Mouse (Mus musculus) neural tube, embryonic 11.5 days (tissue): ENCODE measurements around the gene Cdc37. TPM values are rescaled to one million over a fixed set of nuclear protein-coding genes. Genes with fewer than 3 reads are reported as not detected.

ENCODE experiments used
- ATAC-seq: fragments of 200-750 bp; cut with Nextera tagmentation; 2 replicates; pipeline ENCODE4 v1.8.0; 2017; ENCODE audit warnings: moderate number of reproducible peaks, mild to moderate bottlenecking, moderate TSS enrichment, moderate library complexity; ENCODE audit not compliant: insufficient read depth, low FRiP score, low TSS enrichment
- DNase-seq: peaks from one replicate; pipeline ENCODE4 v3.0.0-alpha.2; 2015; ENCODE audit warnings: low spot score
- H3K27ac ChIP-seq: fragments of 300-500 bp; sonication (generic); 2 replicates; pipeline ENCODE4 v1.5.1; 2014; ENCODE audit warnings: low read depth, mild to moderate bottlenecking, low read length
- H3K27me3 ChIP-seq: fragments of 300-500 bp; sonication (generic); 2 replicates; pipeline ENCODE4 v1.6.1; 2014; ENCODE audit warnings: mild to moderate bottlenecking, low read length, mixed read lengths; ENCODE audit not compliant: control insufficient read depth, insufficient read depth
- H3K36me3 ChIP-seq: fragments of 300-500 bp; sonication (generic); 2 replicates; pipeline ENCODE4 v1.6.1; 2014; ENCODE audit warnings: mild to moderate bottlenecking, low read length, moderate library complexity, mixed read lengths; ENCODE audit not compliant: control insufficient read depth, insufficient read depth
- H3K4me1 ChIP-seq: fragments of 300-500 bp; sonication (generic); 2 replicates; pipeline ENCODE4 v1.6.1; 2014; ENCODE audit warnings: low read length, mixed read lengths; ENCODE audit not compliant: control insufficient read depth, insufficient read depth
- H3K4me2 ChIP-seq: fragments of 300-500 bp; sonication (generic); 2 replicates; pipeline ENCODE4 v1.6.1; 2014; ENCODE audit warnings: low read depth, mild to moderate bottlenecking, moderate library complexity
- H3K4me3 ChIP-seq: fragments of 300-500 bp; sonication (generic); 2 replicates; pipeline ENCODE4 v1.5.1; 2014; ENCODE audit warnings: low read depth, low read length
- H3K9ac ChIP-seq: fragments of 300-500 bp; sonication (generic); 2 replicates; pipeline ENCODE4 v1.6.1; 2014; ENCODE audit warnings: mild to moderate bottlenecking, low read length
- H3K9me3 ChIP-seq: fragments of 300-500 bp; sonication (generic); 2 replicates; pipeline ENCODE4 v1.6.1; 2016; ENCODE audit warnings: low read length; ENCODE audit not compliant: control insufficient read depth
- WGBS: fragments of 180-500 bp; shearing (Covaris S2); extraction: QIAGEN DNeasy Blood & Tissue Kit; methylation state at CpG from one replicate; pipeline ENCODE4 v1.1.7; 2014; 5-methylcytosine and 5-hydroxymethylcytosine counted together
- polyA plus RNA-seq: library from polyadenylated mRNA; unstranded; fragments of >200 nt; fragmentation: Nextera tagmentation; extraction: Ambion mirVana; gene quantifications from 2 replicates; pipeline ENCODE4 v1.2.1, GENCODE M21; 2014

Cdc37 gene
- polyA plus RNA-seq, 1 experiment from 2014 or later, result 319 TPM

DNA sequence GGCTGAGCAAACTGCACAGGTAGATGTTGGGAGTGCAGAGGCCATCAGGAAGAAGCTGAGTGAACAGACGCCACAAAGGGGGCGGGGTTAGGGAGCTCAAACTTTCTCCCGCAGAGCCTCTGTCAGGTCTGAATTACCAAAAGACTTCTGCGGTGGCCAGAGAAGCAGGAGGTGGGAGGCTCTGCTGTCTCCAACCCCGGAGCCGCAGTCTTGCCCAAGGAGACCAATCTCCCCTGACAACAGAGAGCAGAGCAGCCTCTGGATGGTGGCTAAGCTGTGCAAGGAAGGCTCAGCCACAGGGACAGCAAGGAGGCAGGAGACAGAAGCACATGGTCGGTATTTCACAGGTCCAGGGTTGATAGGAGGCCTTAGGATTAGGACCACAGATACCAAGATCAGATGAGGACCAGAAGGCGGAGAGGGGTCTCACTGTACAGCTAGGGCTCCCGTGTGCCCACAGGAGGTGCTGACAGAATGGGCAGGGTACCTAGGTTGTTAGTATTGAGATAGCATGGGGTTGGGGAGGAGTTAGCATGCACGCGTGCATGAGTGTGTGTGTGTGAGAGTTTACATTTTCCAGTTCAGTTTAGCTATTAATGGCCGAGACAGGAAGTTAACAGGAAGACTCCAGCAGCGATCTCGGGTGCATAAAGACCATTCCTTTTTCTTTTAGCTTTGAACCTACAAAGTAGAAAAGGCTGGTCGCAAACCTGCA, 49.2 kb downstream of the Cdc37 start:
- H3K27me3 ChIP-seq, result no peaks in the 10 kb centered on the region
- no peak overlapping the region for H3K9ac ChIP-seq
- ATAC-seq (no peak), DNase-seq (no peak)
- H3K9me3 ChIP-seq, result no peaks in the 10 kb centered on the region
- no peak overlapping the region for H3K4me3 ChIP-seq
- no peaks in the 10 kb centered on the region for H3K4me1 ChIP-seq
- 53% methylated on average over 15 of the region's 15 CpGs for whole genome bisulfite sequencing
- H3K4me2 ChIP-seq, result no peak overlapping the region
- no peak overlapping the region for H3K27ac ChIP-seq
- H3K36me3 ChIP-seq, result no peaks in the 10 kb centered on the region

DNA sequence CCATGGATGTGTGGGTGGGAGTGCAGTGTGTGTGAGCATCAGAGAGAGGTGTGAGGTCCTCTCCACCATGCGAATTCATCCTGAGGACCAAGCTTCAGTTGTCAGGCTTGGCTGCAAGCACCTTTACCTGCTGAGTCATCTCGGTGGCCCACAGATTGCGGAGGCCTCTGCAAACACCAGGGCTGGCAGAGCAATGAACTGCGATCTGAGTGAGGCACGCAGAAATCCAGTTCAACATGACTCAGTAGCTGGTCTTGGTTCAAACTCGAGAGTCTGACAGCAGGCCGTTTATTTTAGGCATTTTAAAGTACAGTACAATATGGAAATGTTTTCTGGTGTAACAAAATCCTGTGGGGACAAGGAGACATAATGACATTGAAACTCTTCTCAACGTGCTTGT, 52.0 kb downstream of the Cdc37 start:
- DNase-seq, result no peak
- H3K36me3 ChIP-seq, result no peaks in the 10 kb centered on the region
- H3K27me3 ChIP-seq, result no peaks in the 10 kb centered on the region
- ATAC-seq, result no peak
- H3K4me1 ChIP-seq, result no peaks in the 10 kb centered on the region
- H3K9ac ChIP-seq, result no peak overlapping the region
- no peak overlapping the region for H3K27ac ChIP-seq
- no peaks in the 10 kb centered on the region for H3K9me3 ChIP-seq
- H3K4me2 ChIP-seq, result no peak overlapping the region
- 91% methylated on average over 8 of the region's 8 CpGs for WGBS
- H3K4me3 ChIP-seq, result no peak overlapping the region

DNA sequence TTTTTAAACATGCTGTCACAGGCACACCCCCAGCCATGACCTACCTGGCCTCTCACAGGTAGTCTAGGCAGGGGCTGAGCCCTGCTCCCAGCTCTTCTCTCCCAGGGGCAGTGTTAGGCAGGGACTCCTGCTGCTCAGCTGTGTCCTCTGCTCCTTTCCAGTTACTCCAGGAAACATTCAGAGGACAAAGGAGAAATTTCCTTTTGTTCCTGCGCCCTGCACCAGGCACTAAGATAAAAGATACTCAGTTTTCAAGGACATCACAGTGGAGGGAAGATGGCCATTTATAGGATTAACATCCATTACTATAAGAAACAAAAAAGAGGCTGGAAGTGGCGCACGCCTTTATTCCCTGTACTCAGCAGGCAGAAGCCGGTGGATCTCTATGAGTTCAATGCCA, 53.8 kb downstream of the Cdc37 start:
- Histone ChIP-seq H3K4me1 (peaks cover under 1% of the 10 kb centered on the region), H3K4me2 (no peak overlapping the region), H3K36me3 (no peaks in the 10 kb centered on the region), H3K27ac (no peak overlapping the region), H3K9me3 (no peaks in the 10 kb centered on the region), H3K27me3 (no peaks in the 10 kb centered on the region), H3K4me3 (no peak overlapping the region), H3K9ac (no peak overlapping the region)
- DNase-seq (no peak), ATAC-seq (no peak)
- 88% methylated on average over 4 of the region's 4 CpGs for WGBS

DNA sequence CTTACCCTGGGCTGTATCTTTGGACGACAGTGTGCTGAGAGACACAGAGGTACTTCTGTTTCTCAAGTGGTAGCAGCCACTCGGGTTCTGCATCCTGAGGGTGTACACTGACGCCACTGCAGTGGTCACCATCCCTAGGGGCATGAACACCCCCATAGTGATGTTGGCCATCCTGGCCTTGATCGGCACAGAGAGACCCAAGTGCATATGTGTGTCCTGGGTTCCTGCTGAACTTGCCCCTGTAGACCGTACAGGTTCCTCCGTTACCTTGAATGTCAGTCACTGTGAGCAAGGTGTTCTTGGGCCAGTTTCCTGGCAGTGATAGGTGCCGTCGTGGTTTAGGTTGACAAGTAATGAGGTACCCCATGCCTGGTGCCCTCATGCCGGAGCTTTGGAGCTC, 56.4 kb downstream of the Cdc37 start:
- H3K9ac ChIP-seq, result no peak overlapping the region
- H3K36me3 ChIP-seq, result peaks cover 7% of the 10 kb centered on the region
- no peak overlapping the region for H3K27ac ChIP-seq
- DNase-seq (no peak), ATAC-seq (no peak)
- H3K4me3 ChIP-seq, result no peak overlapping the region
- 95% methylated on average over 9 of the region's 9 CpGs for WGBS
- peaks cover 12% of the 10 kb centered on the region for H3K4me1 ChIP-seq
- no peaks in the 10 kb centered on the region for H3K27me3 ChIP-seq
- no peaks in the 10 kb centered on the region for H3K9me3 ChIP-seq
- H3K4me2 ChIP-seq, result no peak overlapping the region

DNA sequence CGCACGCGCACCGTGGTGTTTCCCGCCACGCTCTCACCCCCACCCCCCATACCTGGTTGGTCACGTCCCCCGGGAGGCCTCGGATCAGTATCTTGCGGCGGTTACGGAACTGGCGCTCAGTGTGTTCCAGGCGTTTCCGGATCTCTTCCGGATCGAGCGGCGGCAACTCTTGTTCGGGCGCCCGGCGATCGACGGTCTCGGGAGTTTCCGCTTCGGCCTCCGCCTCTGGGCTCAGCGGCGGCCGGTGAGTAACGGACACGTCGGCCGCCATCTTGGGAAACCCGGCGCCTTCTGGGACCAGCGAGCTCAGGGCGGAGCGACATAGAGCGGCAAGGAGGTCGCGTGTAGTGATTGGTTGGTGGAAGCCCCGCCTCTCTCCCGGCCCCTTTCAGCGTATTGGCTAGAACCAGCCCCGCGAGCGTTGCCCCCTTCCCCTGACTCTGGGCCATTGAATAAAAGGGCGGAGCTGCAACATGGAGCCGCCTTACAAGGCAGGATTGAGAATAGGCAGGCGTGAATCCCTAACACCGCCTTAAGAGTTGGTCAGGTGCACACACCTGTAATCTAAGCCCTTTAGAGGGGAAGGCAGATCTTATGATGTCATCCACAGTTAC, 58.0 kb downstream of the Cdc37 start, which contains the start of the genes Gm38431 and Raver1:
Gene Gm38431, minus strand, starts transcription at position 291 of the 614 bp plus-strand sequence.
Gene Raver1, minus strand, starts transcription at position 302 of the 614 bp plus-strand sequence.
- H3K4me2 ChIP-seq, result peak within 1 kb of the TSS; percentile 76
- peak; percentile 99 for ATAC-seq
- peaks cover 11% of the 10 kb centered on the region for H3K36me3 ChIP-seq

DNA sequence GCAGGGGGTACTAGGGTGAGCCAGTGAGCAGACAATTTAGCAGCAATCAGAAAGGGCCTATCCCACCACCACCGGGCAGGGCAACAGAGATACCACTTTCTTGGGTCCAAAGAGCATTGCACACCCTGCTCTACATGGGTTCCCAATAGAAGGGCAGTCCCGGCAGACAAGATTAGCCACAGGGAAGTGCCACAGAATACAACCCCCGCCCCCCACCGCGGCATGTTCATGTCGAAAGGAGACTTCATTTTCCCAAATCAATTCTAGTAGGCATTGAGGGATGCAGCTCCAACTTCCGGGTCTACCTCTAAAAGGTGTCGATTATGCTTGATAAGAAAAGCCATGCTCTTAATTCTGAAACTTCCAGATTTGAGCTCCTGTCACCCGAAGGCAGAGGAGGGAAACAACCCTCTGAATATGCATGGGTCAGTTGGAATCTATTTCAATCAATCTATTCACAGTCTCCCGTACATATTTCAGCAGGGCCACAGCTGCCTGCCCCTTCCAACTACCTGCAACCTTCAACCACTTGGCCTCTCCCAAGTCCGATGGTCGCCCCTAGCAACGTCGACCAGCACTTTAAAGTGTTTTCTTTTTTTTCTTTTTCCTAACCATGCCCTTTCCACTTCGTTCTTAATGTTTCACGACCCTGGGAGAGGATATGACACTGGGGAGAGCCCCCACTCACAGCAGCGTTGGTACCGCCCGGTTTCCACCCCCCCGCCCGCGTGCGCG, 58.6 kb downstream of the Cdc37 start:
- Histone ChIP-seq H3K9me3 (no peaks in the 10 kb centered on the region), H3K9ac (peak overlapping the region; percentile 82), H3K4me1 (peaks cover 12% of the 10 kb centered on the region), H3K27me3 (no peaks in the 10 kb centered on the region), H3K36me3 (peaks cover 17% of the 10 kb centered on the region), H3K4me3 (peak overlapping the region; percentile 78), H3K27ac (peak overlapping the region; percentile 82; the same call in 1 of the 2 replicates), H3K4me2 (peak overlapping the region; percentile 76)
- DNase-seq, result no peak
- no peak; the same call in 1 of the 2 replicates for ATAC-seq
- WGBS, result 4% methylated on average over 24 of the region's 24 CpGs

More for the DNA sequence above, 58.0 kb downstream of the Cdc37 start, which contains the start of the genes Gm38431 and Raver1:
- Histone ChIP-seq H3K4me1 (peaks cover 12% of the 10 kb centered on the region), H3K4me3 (peak within 1 kb of the TSS; percentile 78), H3K9ac (peak within 1 kb of the TSS; percentile 82), H3K27me3 (no peaks in the 10 kb centered on the region), H3K9me3 (no peaks in the 10 kb centered on the region), H3K27ac (peak within 1 kb of the TSS; percentile 82)
- under 1% methylated on average over 54 of the region's 54 CpGs for WGBS
- DNase-seq, result peak; percentile 98

DNA sequence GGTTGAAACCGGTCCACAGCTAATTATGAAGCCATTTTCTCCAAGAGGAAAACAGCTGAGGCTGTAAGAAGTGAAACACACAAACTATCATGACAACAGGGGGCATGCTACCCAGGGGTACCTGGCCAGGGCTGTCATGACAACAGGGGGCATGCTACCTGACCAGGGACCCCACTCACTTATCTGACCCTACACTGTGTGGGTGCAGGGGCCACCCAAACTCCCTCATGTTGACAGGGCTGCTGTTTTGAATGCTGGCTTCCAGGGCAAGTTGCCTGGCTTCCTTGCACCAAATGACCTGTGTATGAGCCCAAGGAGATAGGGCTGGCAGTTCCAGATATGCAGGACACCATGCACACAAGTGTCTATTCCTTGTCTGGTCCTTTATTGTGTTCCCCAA, 59.2 kb downstream of the Cdc37 start:
- Histone ChIP-seq H3K9ac (no peak overlapping the region; the same call in 1 of the 2 replicates), H3K4me1 (peaks cover 12% of the 10 kb centered on the region), H3K9me3 (no peaks in the 10 kb centered on the region), H3K36me3 (peaks cover 22% of the 10 kb centered on the region), H3K27me3 (no peaks in the 10 kb centered on the region), H3K4me3 (peak overlapping the region; percentile 78), H3K27ac (no peak overlapping the region), H3K4me2 (peak overlapping the region; percentile 76)
- 88% methylated on average over 1 of the region's 1 CpGs for WGBS
- ATAC-seq (no peak), DNase-seq (no peak)

DNA sequence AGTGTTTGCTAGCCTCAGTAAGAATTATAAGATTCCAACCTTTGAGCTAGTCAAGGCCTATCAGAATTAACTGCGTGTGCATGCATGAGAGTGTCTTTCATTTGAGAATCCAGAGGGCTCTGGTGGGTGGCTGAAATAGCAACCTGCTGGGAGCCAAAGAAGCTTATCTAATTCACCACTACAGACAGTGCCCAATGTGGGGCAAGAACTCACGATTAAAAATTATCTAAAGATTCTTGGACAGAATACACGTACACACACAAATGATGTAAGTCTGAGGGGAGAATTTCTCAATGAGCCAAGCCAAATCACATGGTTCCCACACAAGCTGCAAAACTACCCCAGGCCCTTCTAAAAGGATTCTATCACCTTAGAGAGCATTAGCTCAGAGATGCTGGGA, 66.5 kb downstream of the Cdc37 start:
- Histone ChIP-seq H3K27ac (no peak overlapping the region), H3K4me3 (no peak overlapping the region), H3K4me1 (no peaks in the 10 kb centered on the region), H3K9me3 (no peaks in the 10 kb centered on the region), H3K36me3 (peaks cover 43% of the 10 kb centered on the region), H3K9ac (no peak overlapping the region), H3K4me2 (no peak overlapping the region), H3K27me3 (no peaks in the 10 kb centered on the region)
- WGBS, result 92% methylated on average over 3 of the region's 3 CpGs
- DNase-seq (no peak), ATAC-seq (no peak)
